Mouse (Mus musculus) E14TG2a.4 (cell line): ENCODE data around the gene Cuzd1.

Source experiments
- H3K27me3 ChIP-seq: 2 replicates; pipeline ENCODE4 v1.6.1; 2014; ENCODE audit warnings: low read length, control low read depth; ENCODE audit not compliant: insufficient read depth
- H3K36me3 ChIP-seq: 2 replicates; pipeline ENCODE4 v1.6.1; 2014; ENCODE audit warnings: low read length, control low read depth; ENCODE audit not compliant: insufficient read depth
- H3K4me1 ChIP-seq: replicated peaks from 2 replicates; pipeline ENCODE4 v1.6.1; 2014; ENCODE audit warnings: low read depth, low read length, control low read depth
- H3K4me3 ChIP-seq: replicated peaks from 2 replicates; pipeline ENCODE4 v1.5.1; 2014; ENCODE audit warnings: mild to moderate bottlenecking, low read length
- H3K9me3 ChIP-seq: 2 replicates; pipeline ENCODE4 v1.6.1; 2014; ENCODE audit warnings: low read length, control low read depth
- CTCF ChIP-seq: conservative IDR thresholded peaks from 2 replicates; pipeline ENCODE4 v1.5.1; 2014; ENCODE audit warnings: low read length
- NANOG ChIP-seq: IDR thresholded peaks from 2 replicates; pipeline ENCODE4 v1.6.1; 2014; ENCODE audit warnings: borderline replicate concordance, low read length, mixed read lengths
- POU5F1 ChIP-seq: IDR thresholded peaks from 2 replicates; pipeline ENCODE4 v1.6.1; 2014; ENCODE audit warnings: low read length, borderline replicate concordance

Gene Cuzd1

GRCm38 (mm10) chr7:131337502-131338068 is 15.5 kb upstream of the Cuzd1 start:
- Histone ChIP-seq H3K27me3 (no peaks in the 10 kb centered on the region), H3K4me3 (no peak overlapping the region), H3K4me1 (peaks cover 11% of the 10 kb centered on the region), H3K9me3 (no peaks in the 10 kb centered on the region), H3K36me3 (peaks cover 37% of the 10 kb centered on the region)
- no peak for TF ChIP-seq POU5F1
- no peak for TF ChIP-seq NANOG
- TF ChIP-seq CTCF: no peak

DNA sequence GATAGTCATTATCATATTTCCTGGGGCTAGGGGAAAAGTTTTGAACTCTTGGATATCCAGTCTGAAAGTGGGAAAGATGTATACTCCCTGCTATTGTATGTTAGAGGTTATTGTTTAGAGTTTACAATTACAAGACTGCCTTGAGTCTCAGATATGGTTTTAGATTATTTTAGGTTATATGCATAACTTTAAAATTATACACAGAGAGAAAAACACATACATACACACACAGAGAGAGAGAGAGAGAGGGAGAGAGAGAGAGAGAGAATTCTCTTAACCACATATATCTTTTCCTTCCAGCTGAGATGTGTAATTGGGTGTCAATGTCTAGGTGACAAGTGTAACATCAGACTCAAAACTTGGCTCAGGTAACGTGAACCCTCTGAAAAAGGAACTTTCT is 11.5 kb upstream of the Cuzd1 start, which contains the start of gene Fam24a:
Gene Fam24a (plus strand): TSS at position 301 of the 400 bp plus-strand sequence.
- Histone ChIP-seq H3K4me1 (peaks cover 11% of the 10 kb centered on the region), H3K36me3 (0 out of 2 replicates have a peak, but pooled peaks cover 4% of the 10 kb centered on the region), H3K27me3 (no peaks in the 10 kb centered on the region), H3K9me3 (no peaks in the 10 kb centered on the region), H3K4me3 (no peak within 1 kb of the TSS)
- TF ChIP-seq CTCF: no peak
- no peak for TF ChIP-seq POU5F1

GRCm38 (mm10) chr7:131331688-131332087 is 9.6 kb upstream of the Cuzd1 start:
- no peaks in the 10 kb centered on the region for H3K36me3 ChIP-seq

DNA sequence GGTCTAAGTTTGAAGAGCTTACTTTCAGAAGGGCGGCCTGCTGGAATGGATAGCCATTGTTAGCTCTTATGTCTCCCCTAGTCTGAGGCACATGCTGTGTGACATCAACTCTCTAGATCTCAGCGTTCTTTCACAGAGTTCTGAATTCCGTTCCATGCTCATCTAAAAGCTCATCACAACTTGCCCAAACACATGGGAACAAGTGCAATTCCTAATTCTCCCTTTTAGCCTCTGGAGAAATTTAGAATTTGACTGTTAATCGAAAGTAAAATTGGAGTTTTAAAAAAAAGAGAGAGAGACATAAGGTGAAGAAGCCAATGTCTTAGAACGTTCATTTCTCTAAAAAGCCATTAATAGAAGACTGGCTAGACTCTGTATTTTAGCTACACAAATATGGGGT is 7.3 kb upstream of the Cuzd1 start, which contains the start of gene Fam24b:
Gene Fam24b (minus strand): TSS at position 101 of the 400 bp plus-strand sequence.
- H3K36me3 ChIP-seq: no peaks in the 10 kb centered on the region
- H3K9me3 ChIP-seq: no peaks in the 10 kb centered on the region
- no peak for TF ChIP-seq CTCF
- TF ChIP-seq POU5F1: no peak
- TF ChIP-seq NANOG: no peak
- no peaks in the 10 kb centered on the region for H3K27me3 ChIP-seq
- no peak within 1 kb of the TSS for H3K4me3 ChIP-seq
- H3K4me1 ChIP-seq: no peaks in the 10 kb centered on the region

More at GRCm38 (mm10) chr7:131331688-131332087, 9.6 kb upstream of the Cuzd1 start:
- Histone ChIP-seq H3K27me3 (no peaks in the 10 kb centered on the region), H3K4me1 (no peaks in the 10 kb centered on the region), H3K9me3 (no peaks in the 10 kb centered on the region), H3K4me3 (no peak overlapping the region)
- TF ChIP-seq NANOG (no peak), CTCF (no peak), POU5F1 (no peak)

DNA sequence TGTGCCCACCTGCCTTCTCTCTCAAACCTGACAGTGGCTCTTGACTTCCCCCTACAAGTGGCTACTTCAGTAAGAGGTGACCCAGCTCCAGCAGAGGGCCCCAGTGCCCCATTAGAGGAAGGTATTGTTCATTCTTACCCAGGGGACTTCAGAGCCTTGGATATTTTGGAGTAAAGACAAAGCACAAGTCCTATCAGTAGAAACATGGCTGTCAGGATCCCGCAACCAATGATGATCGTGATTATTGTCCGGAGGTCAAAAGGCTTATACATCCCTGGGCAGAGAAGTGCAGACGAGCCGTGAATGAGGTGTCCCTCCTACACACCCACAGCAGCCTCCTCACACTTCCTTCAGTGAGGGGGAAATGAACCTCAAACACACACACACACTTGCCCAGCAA is 5.0 kb upstream of the Cuzd1 start:
- H3K27me3 ChIP-seq: no peaks in the 10 kb centered on the region
- no peaks in the 10 kb centered on the region for H3K36me3 ChIP-seq
- H3K4me3 ChIP-seq: no peak overlapping the region
- H3K9me3 ChIP-seq: no peaks in the 10 kb centered on the region
- H3K4me1 ChIP-seq: no peaks in the 10 kb centered on the region
- TF ChIP-seq CTCF (no peak), POU5F1 (no peak), NANOG (no peak)

- H3K4me3 ChIP-seq: no peak overlapping the region
- no peak for TF ChIP-seq NANOG
- H3K4me1 ChIP-seq: 0 out of 2 replicates have a peak, but pooled peaks cover 2% of the 10 kb centered on the region
- no peaks in the 10 kb centered on the region for H3K9me3 ChIP-seq
- no peaks in the 10 kb centered on the region for H3K36me3 ChIP-seq
- peaks cover 3% of the 10 kb centered on the region; the same call in 1 of the 2 replicates for H3K27me3 ChIP-seq
These were observed 3.8 kb downstream of the Cuzd1 start for GRCm38 (mm10) chr7:131318340-131318739.

DNA sequence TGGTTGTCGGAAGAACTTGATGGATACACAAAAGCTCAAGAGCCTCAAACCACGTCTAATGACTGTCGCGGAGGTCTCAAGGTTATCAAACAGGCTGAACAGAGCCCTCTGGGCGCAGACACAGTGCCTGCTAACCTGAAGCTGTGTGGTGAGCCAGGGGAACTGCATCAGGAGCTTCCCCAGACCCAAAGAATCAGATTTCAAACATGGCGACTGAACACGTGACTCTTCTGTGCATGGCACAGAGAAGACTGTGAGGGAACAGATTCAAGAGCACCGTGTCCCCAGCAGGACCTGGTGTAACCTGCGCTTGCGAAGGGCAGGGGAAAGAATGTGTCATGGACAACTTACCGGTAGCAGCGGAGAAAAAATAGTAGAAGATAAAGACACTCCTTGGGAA is 4.5 kb downstream of the Cuzd1 start:
- TF ChIP-seq CTCF (peak; percentile 13; the same call in 1 of the 2 replicates), POU5F1 (no peak), NANOG (no peak)
- no peak overlapping the region for H3K4me3 ChIP-seq
- no peaks in the 10 kb centered on the region for H3K9me3 ChIP-seq
- H3K4me1 ChIP-seq: 0 out of 2 replicates have a peak, but pooled peaks cover 2% of the 10 kb centered on the region
- H3K36me3 ChIP-seq: no peaks in the 10 kb centered on the region
- H3K27me3 ChIP-seq: peaks cover 3% of the 10 kb centered on the region; the same call in 1 of the 2 replicates

GRCm38 (mm10) chr7:131314493-131314892 is 7.6 kb downstream of the Cuzd1 start:
- TF ChIP-seq POU5F1 (no peak), NANOG (no peak), CTCF (no peak)
- Histone ChIP-seq H3K27me3 (peaks cover 3% of the 10 kb centered on the region; the same call in 1 of the 2 replicates), H3K9me3 (no peaks in the 10 kb centered on the region), H3K36me3 (no peaks in the 10 kb centered on the region), H3K4me1 (0 out of 2 replicates have a peak, but pooled peaks cover 2% of the 10 kb centered on the region), H3K4me3 (no peak overlapping the region)

DNA sequence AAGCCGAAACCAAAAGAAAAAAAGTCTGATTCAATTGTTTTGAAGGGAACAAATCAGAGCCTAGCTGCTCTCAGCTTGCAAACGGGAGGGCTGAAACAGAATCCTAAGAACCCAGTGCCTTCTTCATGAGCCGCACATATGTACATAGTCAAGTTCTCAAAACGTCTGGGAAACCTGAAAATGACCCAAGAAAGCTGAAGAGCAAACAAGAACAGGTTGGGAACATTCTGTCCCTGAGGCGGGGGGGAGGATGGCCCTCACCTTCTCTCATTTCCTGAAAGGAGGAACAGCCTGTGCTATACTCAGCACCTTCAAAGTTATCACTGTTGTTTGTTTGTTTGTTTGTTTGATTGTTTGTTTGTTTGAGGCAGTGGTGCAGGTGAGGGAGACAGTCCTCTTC is 15.4 kb downstream of the Cuzd1 start:
- TF ChIP-seq POU5F1: no peak
- TF ChIP-seq NANOG: no peak
- TF ChIP-seq CTCF: no peak
- H3K27me3 ChIP-seq: no peaks in the 10 kb centered on the region
- no peaks in the 10 kb centered on the region for H3K4me1 ChIP-seq
- no peaks in the 10 kb centered on the region for H3K9me3 ChIP-seq
- no peak overlapping the region for H3K4me3 ChIP-seq
- H3K36me3 ChIP-seq: no peaks in the 10 kb centered on the region
